Mouse (Mus musculus) intestine, embryonic 14.5 days (tissue): ENCODE measurements around the gene Evc. TPM values are rescaled to one million over a fixed set of nuclear protein-coding genes. Genes with fewer than 3 reads are reported as not detected.

ENCODE experiments used
- ATAC-seq: fragments of 200-750 bp; cut with Nextera tagmentation; replicated peaks from 2 replicates; pipeline ENCODE4 v1.8.0; 2017; ENCODE audit warnings: low read depth, moderate number of reproducible peaks, moderate TSS enrichment, moderate library complexity; ENCODE audit not compliant: low FRiP score, low TSS enrichment
- DNase-seq: peaks from one replicate; pipeline ENCODE4 v3.0.0-alpha.2; 2018; ENCODE audit warnings: low spot score
- H3K27ac ChIP-seq: fragments of 300-500 bp; sonication (generic); 2 replicates; pipeline ENCODE4 v1.5.1; 2014; ENCODE audit warnings: low read depth, mild to moderate bottlenecking, control low read depth
- H3K27me3 ChIP-seq: fragments of 300-500 bp; sonication (generic); replicated peaks from 2 replicates; pipeline ENCODE4 v1.6.1; 2014; ENCODE audit warnings: low read length, control low read depth; ENCODE audit not compliant: control insufficient read depth, insufficient read depth
- H3K36me3 ChIP-seq: fragments of 300-500 bp; sonication (generic); 2 replicates; pipeline ENCODE4 v1.6.1; 2014; ENCODE audit warnings: low read length, control low read depth; ENCODE audit not compliant: control insufficient read depth, insufficient read depth
- H3K4me1 ChIP-seq: fragments of 300-500 bp; sonication (generic); replicated peaks from 2 replicates; pipeline ENCODE4 v1.6.1; 2014; ENCODE audit warnings: low read length, control low read depth, mixed read lengths; ENCODE audit not compliant: control insufficient read depth, insufficient read depth
- H3K4me2 ChIP-seq: fragments of 300-500 bp; sonication (generic); 2 replicates; pipeline ENCODE4 v1.6.1; 2014; ENCODE audit warnings: low read length
- H3K4me3 ChIP-seq: fragments of 300-500 bp; sonication (generic); 2 replicates; pipeline ENCODE4 v1.5.1; 2014; ENCODE audit warnings: low read depth, low read length, control low read depth, mixed read lengths
- H3K9ac ChIP-seq: fragments of 300-500 bp; sonication (generic); 2 replicates; pipeline ENCODE4 v1.6.1; 2014; ENCODE audit warnings: mild to moderate bottlenecking, low read length
- H3K9me3 ChIP-seq: fragments of 300-500 bp; sonication (generic); 2 replicates; pipeline ENCODE4 v1.6.1; 2016; ENCODE audit warnings: low read length, control low read depth; ENCODE audit not compliant: control insufficient read depth
- WGBS: fragments of 180-500 bp; shearing (Covaris S2); extraction: QIAGEN DNeasy Blood & Tissue Kit; methylation state at CpG from one replicate; pipeline ENCODE4 v1.1.7; 2014; 5-methylcytosine and 5-hydroxymethylcytosine counted together
- polyA plus RNA-seq: library from polyadenylated mRNA; unstranded; fragments of >200 nt; fragmentation: Nextera tagmentation; extraction: Ambion mirVana; gene quantifications from 2 replicates; pipeline ENCODE4 v1.2.1, GENCODE M21; 2014

Evc gene
- polyA plus RNA-seq, 1 experiment from 2014 or later, result 14.3 TPM

DNA sequence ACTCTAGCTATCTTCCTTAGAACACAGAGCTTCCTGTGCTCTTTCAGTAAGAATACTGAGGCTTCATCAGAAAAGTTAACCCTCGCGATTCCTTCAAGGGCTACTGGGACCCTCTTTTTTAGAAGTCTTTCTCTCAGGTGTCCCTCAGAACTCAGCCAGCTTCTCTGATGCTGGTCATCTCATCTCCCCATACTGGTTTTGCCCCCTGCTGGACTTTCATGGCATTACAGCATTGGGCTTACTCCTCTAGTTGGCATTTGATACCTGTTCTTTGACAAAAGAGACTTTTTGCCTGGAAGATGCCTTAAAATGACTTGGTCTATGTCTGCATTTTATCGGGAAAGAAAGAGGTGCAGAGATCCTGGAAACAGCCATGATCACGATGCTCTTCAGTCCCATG, 17.7 kb upstream of the Evc start:
- WGBS, result 84% methylated on average over 4 of the region's 4 CpGs
- DNase-seq (peak; percentile 69), ATAC-seq (no peak)
- Histone ChIP-seq H3K27ac (no peak overlapping the region), H3K4me3 (no peak overlapping the region), H3K36me3 (peaks cover 41% of the 10 kb centered on the region), H3K27me3 (no peaks in the 10 kb centered on the region), H3K4me1 (no peaks in the 10 kb centered on the region), H3K9me3 (no peaks in the 10 kb centered on the region), H3K9ac (no peak overlapping the region), H3K4me2 (no peak overlapping the region)

DNA sequence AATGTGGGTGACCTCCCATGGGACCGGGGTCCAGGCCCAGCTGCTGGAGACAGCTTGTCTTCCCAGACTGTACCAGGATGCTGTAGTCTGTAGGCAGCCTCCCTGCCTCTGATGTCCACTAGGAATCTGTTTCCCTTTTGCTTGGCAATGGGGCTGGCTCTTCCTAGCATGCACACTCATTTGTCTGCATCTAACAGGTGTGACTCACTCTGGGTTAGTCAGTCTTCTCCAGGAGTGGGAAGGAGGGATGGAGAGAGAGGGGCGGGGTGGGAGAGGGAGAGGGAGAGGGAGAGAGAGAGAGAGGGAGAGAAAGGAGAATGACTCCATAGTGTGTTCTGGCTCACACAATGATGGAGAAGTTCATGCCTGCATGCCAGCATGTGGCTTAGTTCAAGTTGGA, 15.1 kb upstream of the Evc start:
- Histone ChIP-seq H3K4me1 (no peaks in the 10 kb centered on the region), H3K27ac (no peak overlapping the region), H3K27me3 (no peaks in the 10 kb centered on the region), H3K9ac (no peak overlapping the region), H3K4me2 (no peak overlapping the region), H3K9me3 (no peaks in the 10 kb centered on the region), H3K36me3 (peaks cover 33% of the 10 kb centered on the region), H3K4me3 (no peak overlapping the region)
- 91% methylated on average over 2 of the region's 2 CpGs for WGBS
- no peak for DNase-seq
- no peak for ATAC-seq

DNA sequence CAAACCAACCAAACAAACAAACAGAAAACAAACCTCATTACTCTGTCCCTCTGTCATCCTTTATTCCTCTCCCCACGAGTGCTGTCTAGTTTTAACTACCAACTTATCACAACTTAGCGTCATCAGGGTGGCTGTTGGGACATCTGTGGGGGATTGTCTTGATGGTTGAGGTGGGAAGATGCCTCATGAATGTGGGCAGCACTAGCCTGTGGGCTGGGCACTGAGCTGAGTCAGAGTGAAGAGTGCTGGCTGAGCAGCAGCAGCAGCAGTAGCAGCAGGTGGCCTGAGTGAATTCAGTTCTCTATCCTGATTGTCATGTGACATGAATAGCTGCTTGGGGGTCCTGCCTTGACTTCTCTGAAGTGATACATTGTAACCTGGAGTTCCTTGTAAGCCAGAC, 7.3 kb upstream of the Evc start:
- DNase-seq, result no peak
- Histone ChIP-seq H3K4me2 (no peak overlapping the region), H3K9ac (no peak overlapping the region), H3K4me3 (no peak overlapping the region), H3K27ac (no peak overlapping the region), H3K27me3 (no peaks in the 10 kb centered on the region), H3K4me1 (peaks cover 9% of the 10 kb centered on the region), H3K9me3 (no peaks in the 10 kb centered on the region), H3K36me3 (peaks cover 12% of the 10 kb centered on the region; the same call in 1 of the 2 replicates)
- ATAC-seq, result no peak
- 87% methylated on average over 2 of the region's 2 CpGs for WGBS

DNA sequence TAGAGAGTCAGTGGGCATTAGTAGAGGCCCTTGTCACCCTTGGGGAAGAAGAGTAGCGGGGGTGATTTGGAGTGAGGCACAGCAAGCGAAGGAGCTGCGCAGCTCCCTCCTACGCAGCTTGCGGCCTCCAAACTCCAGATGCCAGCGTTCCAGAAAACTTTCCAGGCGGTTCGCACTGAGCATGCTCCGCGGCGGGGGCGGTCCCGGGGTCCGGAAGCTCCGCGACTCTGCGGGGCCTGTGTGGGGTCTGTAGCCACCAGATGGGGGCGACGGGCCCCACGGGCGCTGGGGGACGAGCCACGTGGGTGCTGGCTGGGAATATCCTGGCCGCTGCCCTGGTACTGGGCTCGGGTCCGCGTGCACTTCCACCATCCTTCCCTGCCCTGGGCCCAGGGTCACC, 1.6 kb upstream of the Evc start, which contains the start of gene Evc2:
Gene Evc2, plus strand, starts transcription at position 212 of the 400 bp plus-strand sequence.
- ATAC-seq, result peak; percentile 79
- H3K9me3 ChIP-seq, result no peaks in the 10 kb centered on the region
- peak within 1 kb of the TSS; percentile 60 for H3K9ac ChIP-seq
- H3K27me3 ChIP-seq, result no peaks in the 10 kb centered on the region
- under 1% methylated on average over 27 of the region's 27 CpGs for WGBS
- H3K4me3 ChIP-seq, result peak within 1 kb of the TSS; percentile 48
- peak within 1 kb of the TSS; percentile 62 for H3K27ac ChIP-seq
- H3K36me3 ChIP-seq, result 0 out of 2 replicates have a peak, but pooled peaks cover 5% of the 10 kb centered on the region
- peak within 1 kb of the TSS; percentile 82 for H3K4me2 ChIP-seq
- H3K4me1 ChIP-seq, result peaks cover 24% of the 10 kb centered on the region
- peak; percentile 83 for DNase-seq

DNA sequence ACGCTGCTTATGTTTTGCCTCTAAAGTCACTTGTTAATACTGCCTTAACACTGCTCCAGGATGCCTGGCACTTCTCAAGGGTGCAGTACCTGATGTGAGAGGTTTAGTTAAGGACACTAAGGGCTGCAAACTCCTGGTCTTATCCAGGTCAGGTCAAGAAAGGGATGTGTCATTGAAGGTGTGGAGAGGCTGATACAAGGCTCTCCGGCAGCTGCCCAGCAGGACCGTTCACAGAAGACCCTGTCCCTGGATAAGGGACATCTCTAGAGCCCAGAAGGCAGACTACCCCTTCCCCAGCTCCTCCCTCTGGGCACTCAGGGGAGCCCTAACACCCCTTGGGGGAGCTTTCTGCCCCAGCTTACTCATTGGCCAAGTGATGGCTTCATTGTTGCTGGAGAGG, 1.0 kb upstream of the Evc start:
- WGBS, result 60% methylated on average over 3 of the region's 3 CpGs
- Histone ChIP-seq H3K27ac (peak overlapping the region; percentile 62), H3K4me3 (peak overlapping the region; percentile 48; the same call in 1 of the 2 replicates), H3K4me2 (peak overlapping the region; percentile 77), H3K36me3 (0 out of 2 replicates have a peak, but pooled peaks cover 5% of the 10 kb centered on the region), H3K9ac (peak overlapping the region; percentile 60; the same call in 1 of the 2 replicates), H3K9me3 (no peaks in the 10 kb centered on the region), H3K27me3 (no peaks in the 10 kb centered on the region), H3K4me1 (peaks cover 24% of the 10 kb centered on the region)
- DNase-seq, result peak; percentile 53
- ATAC-seq, result no peak

DNA sequence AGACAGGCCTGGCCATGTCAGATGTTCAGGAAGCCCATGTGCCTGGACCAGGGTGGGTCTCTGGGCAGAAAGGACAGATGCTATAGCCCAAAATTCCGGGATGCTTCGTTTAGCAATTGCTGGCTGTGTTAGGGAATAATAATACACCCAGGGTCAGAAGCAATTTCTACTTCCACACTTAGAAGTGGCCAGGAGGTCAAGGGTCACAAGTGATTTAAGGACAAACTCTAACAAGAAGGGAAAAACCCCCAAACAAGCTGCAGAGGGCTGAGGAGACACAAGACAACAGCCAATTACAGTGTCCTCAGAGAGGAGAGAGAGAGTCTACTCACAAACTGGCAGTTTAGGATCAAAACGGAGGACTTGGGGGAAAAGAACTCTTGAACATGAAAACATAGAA, 1.6 kb downstream of the Evc start:
- no peak overlapping the region for H3K4me3 ChIP-seq
- peaks cover 24% of the 10 kb centered on the region for H3K4me1 ChIP-seq
- H3K27ac ChIP-seq, result no peak overlapping the region
- ATAC-seq (no peak), DNase-seq (no peak)
- H3K9me3 ChIP-seq, result no peaks in the 10 kb centered on the region
- H3K36me3 ChIP-seq, result peaks cover 11% of the 10 kb centered on the region; the same call in 1 of the 2 replicates
- 55% methylated on average over 3 of the region's 3 CpGs for WGBS
- no peak overlapping the region for H3K4me2 ChIP-seq
- H3K9ac ChIP-seq, result no peak overlapping the region
- H3K27me3 ChIP-seq, result no peaks in the 10 kb centered on the region

DNA sequence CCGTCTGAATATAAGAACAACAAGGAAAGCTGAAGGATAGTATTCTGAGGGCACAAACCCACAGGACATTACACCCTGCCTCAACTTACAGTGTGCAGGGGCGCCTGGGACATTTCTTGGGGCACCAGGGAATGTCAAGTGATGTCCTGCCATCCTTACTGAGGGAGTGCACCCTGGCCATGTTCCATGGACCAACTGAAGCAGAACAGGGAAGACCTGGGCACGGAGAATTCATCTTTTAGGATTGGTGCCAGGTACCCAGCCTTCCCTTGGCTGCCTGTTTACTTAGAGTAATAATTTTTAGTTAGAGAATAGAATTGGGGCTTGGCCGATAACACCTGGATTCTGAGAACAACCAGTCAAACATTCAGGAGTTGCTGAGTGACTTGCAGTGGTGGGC, 4.6 kb downstream of the Evc start:
- no peak for DNase-seq
- no peak overlapping the region for H3K4me3 ChIP-seq
- H3K36me3 ChIP-seq, result peaks cover 21% of the 10 kb centered on the region; the same call in 1 of the 2 replicates
- H3K4me2 ChIP-seq, result no peak overlapping the region
- H3K27me3 ChIP-seq, result no peaks in the 10 kb centered on the region
- no peaks in the 10 kb centered on the region for H3K9me3 ChIP-seq
- no peak overlapping the region for H3K9ac ChIP-seq
- peaks cover 4% of the 10 kb centered on the region; the same call in 1 of the 2 replicates for H3K4me1 ChIP-seq
- WGBS, result 74% methylated on average over 4 of the region's 4 CpGs
- ATAC-seq, result no peak
- no peak overlapping the region for H3K27ac ChIP-seq

DNA sequence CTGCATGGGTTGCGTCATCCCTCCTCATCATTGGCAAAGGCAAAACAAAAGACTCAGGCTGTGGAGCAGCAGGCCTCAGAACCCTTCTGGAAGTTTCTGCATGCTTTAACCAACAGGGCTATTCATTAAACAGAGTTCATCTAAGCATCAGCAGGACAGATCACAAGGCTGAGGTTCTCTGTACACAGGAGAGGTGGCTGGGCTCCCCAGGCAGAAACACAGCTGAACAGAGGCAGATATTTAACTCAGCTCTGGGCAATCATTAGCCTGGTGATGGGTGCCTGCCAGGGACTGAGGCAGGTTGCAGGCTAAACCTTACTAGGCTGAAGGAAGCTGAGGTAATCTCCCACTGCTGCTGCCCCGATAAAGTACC, 5.6 kb downstream of the Evc start:
- Histone ChIP-seq H3K9ac (no peak overlapping the region), H3K4me2 (no peak overlapping the region), H3K36me3 (peaks cover 28% of the 10 kb centered on the region; the same call in 1 of the 2 replicates), H3K27me3 (no peaks in the 10 kb centered on the region), H3K27ac (no peak overlapping the region), H3K4me1 (peaks cover 2% of the 10 kb centered on the region; the same call in 1 of the 2 replicates), H3K9me3 (no peaks in the 10 kb centered on the region), H3K4me3 (no peak overlapping the region)
- DNase-seq (no peak), ATAC-seq (no peak)
- 88% methylated on average over 2 of the region's 2 CpGs for WGBS

DNA sequence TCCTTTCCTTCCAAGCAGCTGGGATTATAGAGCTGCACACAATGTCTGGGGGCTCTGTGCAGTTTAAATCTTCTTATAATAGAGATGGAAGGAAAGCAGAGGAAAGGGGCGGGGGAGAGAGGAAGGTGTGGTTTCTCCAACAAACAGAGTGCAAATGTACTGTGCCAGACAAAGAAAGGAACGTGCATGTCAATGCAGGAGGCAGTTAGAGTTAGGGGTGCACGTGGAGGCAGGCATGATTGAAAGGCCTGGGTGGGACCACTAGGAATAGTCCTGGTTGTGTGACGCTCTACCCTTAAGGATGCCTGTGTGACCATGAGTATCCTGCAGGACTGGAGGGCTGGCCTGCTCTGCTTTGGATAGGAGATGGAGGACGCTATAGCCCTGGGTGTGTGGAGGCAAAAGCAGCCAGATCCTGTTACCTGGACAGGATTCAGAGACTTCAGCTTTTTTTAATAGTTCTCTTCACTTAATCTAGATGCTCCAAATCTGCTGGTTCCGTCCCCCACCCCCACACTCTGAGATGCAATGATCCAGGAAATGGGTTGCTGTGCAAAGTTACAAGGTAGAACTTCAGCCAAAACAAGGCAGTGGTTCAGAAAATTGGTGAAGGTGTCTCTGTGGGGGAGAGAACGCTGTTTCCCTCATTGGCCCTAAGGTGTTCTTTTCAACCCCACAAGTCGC, 6.1 kb downstream of the Evc start:
- ATAC-seq, result no peak
- Histone ChIP-seq H3K4me3 (no peak overlapping the region), H3K9ac (no peak overlapping the region), H3K36me3 (peaks cover 33% of the 10 kb centered on the region), H3K27ac (no peak overlapping the region), H3K27me3 (no peaks in the 10 kb centered on the region), H3K9me3 (no peaks in the 10 kb centered on the region), H3K4me1 (no peaks in the 10 kb centered on the region), H3K4me2 (no peak overlapping the region)
- 88% methylated on average over 8 of the region's 8 CpGs for WGBS
- DNase-seq, result no peak
